Mouse (Mus musculus) inflammation-experienced regulatory T-cells, adult 6 months (primary cell): Measurements from ENCODE around the gene Scn9a. TPM values are rescaled to one million over a fixed set of nuclear protein-coding genes. Genes with fewer than 3 reads are reported as not detected.

Experiments used
- ATAC-seq: one replicate; pipeline ENCODE4 v1.8.0; 2017
- polyA plus RNA-seq, 3 experiments: library from polyadenylated mRNA; unstranded; fragments of 100-300 nt; shearing (Covaris generic); gene quantifications; one replicate each; pipeline ENCODE4 v1.2.1; 2017

The Scn9a gene
- polyA plus RNA-seq, 3 experiments from 2014 or later: not detected

GRCm38 (mm10) chr2:66462458-66462857 lies 172.3 kb downstream of the Scn9a start:
- no peak for ATAC-seq

DNA sequence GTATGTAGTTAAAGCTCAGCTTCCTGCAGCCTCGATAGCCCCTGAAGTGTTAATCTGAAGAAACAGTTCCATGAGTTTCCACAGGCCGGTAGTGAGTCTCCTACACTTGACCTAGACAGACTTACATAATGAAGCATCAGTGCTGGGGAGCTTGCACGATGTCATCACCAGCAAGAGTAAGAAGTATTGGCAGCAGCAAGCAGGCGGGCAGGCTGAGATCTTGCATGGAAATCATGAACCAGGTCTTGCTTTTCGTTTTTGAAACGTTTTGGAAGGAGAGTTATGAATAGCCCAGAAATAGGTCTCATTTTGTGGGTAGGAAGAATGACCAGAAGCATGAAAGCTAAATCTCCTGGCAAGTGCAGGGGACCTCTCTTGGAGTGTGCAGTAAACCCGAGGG lies 194.1 kb downstream of the Scn9a start, which contains the start of gene Scn1a:
Gene Scn1a (minus strand): TSS at position 130 of the 400 bp plus-strand sequence.
- ATAC-seq: no peak

DNA sequence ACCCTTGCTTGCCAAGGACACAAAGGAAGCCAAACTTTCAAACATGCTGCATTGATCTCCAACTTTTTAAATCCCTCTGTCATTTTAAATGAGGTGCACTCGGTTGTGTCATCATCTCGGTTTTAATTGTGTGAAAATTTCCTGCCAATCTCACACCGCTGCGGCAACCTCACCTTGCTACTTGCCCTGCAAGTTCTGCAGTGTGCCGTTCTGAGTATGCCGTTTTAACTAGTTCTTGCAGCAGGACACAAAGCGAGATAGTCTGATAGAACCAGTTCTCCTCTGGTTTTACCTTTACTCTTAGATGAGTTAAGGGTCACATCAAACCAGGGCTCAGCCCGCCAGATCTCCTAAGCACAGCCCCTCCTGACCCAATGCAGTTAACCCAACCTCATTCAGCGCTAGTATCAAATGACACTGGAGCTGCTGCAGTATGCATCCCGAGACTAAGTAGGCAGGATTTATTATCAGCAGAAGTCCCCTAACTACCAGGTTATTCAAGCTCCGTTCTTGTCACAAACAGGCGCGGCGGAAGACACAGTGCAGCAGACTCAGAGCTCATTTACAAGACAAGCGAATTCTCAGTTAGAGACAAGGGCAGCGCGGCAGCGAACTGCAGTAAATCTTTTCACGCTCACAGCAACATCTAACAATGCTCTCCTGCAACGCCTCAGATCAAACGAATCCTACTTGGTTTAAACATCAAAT lies 194.8 kb downstream of the Scn9a start:
- no peak for ATAC-seq

GRCm38 (mm10) chr2:66436286-66436685 lies 198.5 kb downstream of the Scn9a start:
- no peak for ATAC-seq

Other genes starting within 250 kb of the Scn9a start
- not detected for gene Scn1a, start 194.1 kb downstream of the Scn9a start, polyA plus RNA-seq
- under 1 TPM in 1 of 3 experiments, not detected in 2; 0.07 TPM for gene Scn7a, start 150.0 kb upstream of the Scn9a start, polyA plus RNA-seq